ENCODE assay signal across 9 mouse cellular contexts in the genomic region with DNA sequence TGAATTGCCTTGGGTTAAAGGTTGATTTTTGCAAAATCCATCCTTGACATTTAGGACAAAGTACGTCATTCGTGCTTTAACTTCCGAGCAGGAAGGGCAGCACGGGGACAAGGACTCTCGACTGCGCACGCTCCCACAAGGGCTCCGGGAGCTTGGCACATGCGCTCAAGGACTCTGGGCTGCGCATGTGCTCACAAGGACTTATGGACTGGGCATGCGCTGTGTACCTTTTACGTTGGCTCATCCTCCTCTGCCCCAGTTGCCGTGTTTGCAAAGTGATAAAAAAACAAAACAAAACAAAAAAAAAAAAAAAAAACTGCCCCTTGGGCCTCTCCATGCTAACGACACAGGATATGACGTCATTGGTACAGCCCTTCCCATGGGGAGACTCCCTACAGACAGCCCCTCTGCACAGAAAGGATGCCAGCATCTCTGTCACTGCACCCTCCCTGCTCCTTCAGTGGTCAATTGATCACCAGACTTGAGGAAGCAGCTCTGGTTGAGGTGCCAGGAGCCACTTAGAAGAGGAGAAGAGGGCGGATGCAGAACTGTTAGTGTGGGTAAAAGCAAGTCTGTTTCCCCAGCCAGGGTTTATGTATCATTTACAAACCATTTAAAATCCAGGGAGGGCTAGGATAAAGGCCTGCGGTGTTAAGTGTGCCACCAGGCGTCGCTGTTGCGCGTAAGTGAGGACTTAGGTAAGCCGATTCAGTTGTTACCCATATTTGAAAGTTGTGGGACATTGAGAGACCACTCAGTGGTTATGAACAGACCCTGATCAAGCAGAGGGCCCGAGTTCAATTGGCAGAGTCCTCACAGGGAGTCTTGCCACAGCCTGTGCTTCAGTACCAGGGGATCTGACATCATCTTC.
A peak's percentile ranks its signal among the peaks of the same experiment; 100 is the strongest.
DNase-seq lines count a peak whose midpoint lies in the region; ATAC-seq and TF ChIP-seq lines count a peak whose summit lies in the region.
"Had no signal": no experiment of that assay in that cellular context is flagged by ENCODE, and none has a peak within 500 bp of the region (broad histone marks: within the 10 kb centered on the region; RNA-seq: fewer than 3 reads in every experiment).

No protein-coding gene starts in this region.

- H3K27me3 ChIP-seq in heart, postnatal 0 days (ENCODE audit: control insufficient read depth, insufficient read depth, low read length): peaks cover 19% of the 10 kb centered on the region
- H3K27me3 ChIP-seq in lung, embryonic 14.5 days (ENCODE audit: insufficient read depth, low read length): no peaks in the 10 kb centered on the region
- H3K27me3 ChIP-seq: embryonic facial prominence, embryonic 12.5 days had no signal

- 61% methylated on average over 23 of the region's 23 CpGs for WGBS in heart, postnatal 0 days
- WGBS in lung, embryonic 14.5 days: 69% methylated on average over 23 of the region's 23 CpGs

- H3K4me2 ChIP-seq in heart, postnatal 0 days (ENCODE audit: low read depth, low read length): no peak overlapping the region
- no peak overlapping the region for H3K4me2 ChIP-seq in lung, embryonic 14.5 days
- H3K4me2 ChIP-seq: embryonic facial prominence, embryonic 12.5 days had no signal

- H3K4me3 ChIP-seq in heart, postnatal 0 days (ENCODE audit: low read depth, low read length): no peak overlapping the region
- no peak overlapping the region for H3K4me3 ChIP-seq in lung, embryonic 14.5 days (ENCODE audit: low read depth, low read length)
- H3K4me3 ChIP-seq: embryonic facial prominence, embryonic 12.5 days had no signal

- peaks cover 22% of the 10 kb centered on the region; the same call in 1 of the 2 replicates for H3K36me3 ChIP-seq in heart, postnatal 0 days (replicated peaks; ENCODE audit: control insufficient read depth, insufficient read depth, low read length)
- H3K36me3 ChIP-seq in lung, embryonic 14.5 days (ENCODE audit: insufficient read depth): peaks cover 71% of the 10 kb centered on the region

- H3K9me3 ChIP-seq in heart, postnatal 0 days (replicated peaks; ENCODE audit: control insufficient read depth, low read length): no peaks in the 10 kb centered on the region
- no peaks in the 10 kb centered on the region for H3K9me3 ChIP-seq in lung, embryonic 14.5 days (ENCODE audit: low read depth, low read length)
- H3K9me3 ChIP-seq: embryonic facial prominence, embryonic 12.5 days had no signal

- H3K27ac ChIP-seq in heart, postnatal 0 days (ENCODE audit: low read depth): no peak overlapping the region
- no peak overlapping the region for H3K27ac ChIP-seq in lung, embryonic 14.5 days (ENCODE audit: low read depth)
- H3K27ac ChIP-seq: embryonic facial prominence, embryonic 12.5 days had no signal

- peak; percentile 83 for DNase-seq in ES-CJ7 (ENCODE audit: low read depth, low spot score)
- DNase-seq in brain, adult 2 months (ENCODE audit: low read depth, low spot score): peak; percentile 81
- peak; percentile 65 for DNase-seq in fibroblast of lung, adult 2 months (ENCODE audit: low read depth)
- peak; percentile 56 for DNase-seq in heart, postnatal 0 days (ENCODE audit: low spot score)
- peak; percentile 90 to 91 for DNase-seq in kidney, postnatal 4 days
- peak; percentile 90 for DNase-seq in lung, embryonic 14.5 days
- peak; percentile 70 for DNase-seq in ovary, postnatal 36 days (ENCODE audit: low spot score)

- no peaks in the 10 kb centered on the region for H3K4me1 ChIP-seq in heart, postnatal 0 days (ENCODE audit: control insufficient read depth, insufficient read depth)
- H3K4me1 ChIP-seq in lung, embryonic 14.5 days (ENCODE audit: insufficient read depth): no peaks in the 10 kb centered on the region

- TF ChIP-seq EP300 in heart, postnatal 0 days (IDR thresholded peaks at IDR 0.05; ENCODE audit: low read depth): no peak

- TF ChIP-seq CTCF in heart, postnatal 0 days (IDR thresholded peaks at IDR 0.05; ENCODE audit: low read depth): peak; percentile 74
- peak; percentile 82 for TF ChIP-seq CTCF in lung, embryonic 14.5 days (IDR thresholded peaks at IDR 0.05; ENCODE audit: low read depth)

- ATAC-seq in heart, postnatal 0 days (ENCODE audit: insufficient read depth, low read depth): peak; percentile 49; the same call in 1 of the 2 replicates
- ATAC-seq in lung, embryonic 14.5 days (ENCODE audit: insufficient read depth): no peak
- ATAC-seq in monocyte, adult 5-6 weeks (replicated peaks; ENCODE audit: insufficient number of reproducible peaks, low FRiP score, low TSS enrichment, poor library complexity, severe bottlenecking): no peak

- no peak overlapping the region for H3K9ac ChIP-seq in heart, postnatal 0 days (replicated peaks; ENCODE audit: low read depth, low read length)
- H3K9ac ChIP-seq in lung, embryonic 14.5 days: no peak overlapping the region
- H3K9ac ChIP-seq: embryonic facial prominence, embryonic 12.5 days had no signal
